8 mouse cellular contexts compared by ENCODE assay signal in the genomic region with DNA sequence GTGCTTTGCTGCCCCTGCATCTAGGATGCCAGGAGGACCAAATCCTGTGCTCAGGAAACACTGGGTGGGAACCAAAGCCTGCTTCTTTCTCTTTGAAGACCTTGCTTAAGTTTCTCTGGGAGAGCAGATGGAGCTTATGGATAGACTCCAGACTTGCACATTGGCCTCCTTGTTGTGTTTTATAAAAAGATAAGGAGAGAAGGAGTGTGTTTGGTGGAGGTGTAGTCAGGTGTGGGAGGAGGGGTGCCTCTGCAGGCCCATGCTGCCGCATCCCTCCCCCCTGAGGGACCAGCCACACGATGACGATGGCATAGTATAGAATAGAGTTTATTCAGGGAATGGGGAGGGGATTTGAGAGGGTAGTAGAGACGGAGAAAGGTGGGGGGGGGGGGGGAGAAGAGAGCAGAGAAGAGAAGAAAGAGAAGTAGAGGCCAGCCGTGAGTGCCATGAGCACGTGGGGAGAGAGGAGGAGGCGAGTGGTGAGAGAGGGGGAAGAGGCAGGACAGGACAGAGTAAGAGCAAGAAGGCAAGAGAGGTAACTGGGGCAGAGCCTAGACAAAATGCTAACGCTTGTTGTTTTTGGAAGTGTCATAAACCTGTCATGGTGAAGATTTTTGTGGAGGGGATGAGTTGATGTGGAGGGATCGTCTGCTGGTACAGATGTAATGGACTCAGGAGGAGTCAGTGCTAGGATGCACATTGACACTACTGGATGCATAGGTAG. TPM values are rescaled to one million over a fixed set of nuclear protein-coding genes. Genes with fewer than 3 reads are reported as not detected.
DNase-seq lines count a peak whose midpoint lies in the region; ATAC-seq and TF ChIP-seq lines count a peak whose summit lies in the region.

No protein-coding gene starts in this region.

- 73% methylated on average over 9 of the region's 9 CpGs for WGBS in heart, embryonic 16.5 days
- WGBS in hindbrain, embryonic 13.5 days, result 88% methylated on average over 9 of the region's 9 CpGs
- WGBS in midbrain, embryonic 13.5 days, result 89% methylated on average over 9 of the region's 9 CpGs

- TF ChIP-seq POLR2A in bone marrow macrophage, adult 2 months (IDR thresholded peaks at IDR 0.05; ENCODE audit: borderline replicate concordance, low read depth, low read length), result no peak

- intact Hi-C loops in heart, postnatal 36 days (cut with DNase I), result loop anchor here (10.0 kb wide), 1 partner anchor 672 kb away; the partner anchor contains the start of gene Rnf39

- ATAC-seq in heart, embryonic 16.5 days (replicated peaks; ENCODE audit: extremely low read depth, insufficient read depth, low FRiP score), result no peak
- ATAC-seq in hindbrain, embryonic 13.5 days (ENCODE audit: low FRiP score), result no peak
- no peak for ATAC-seq in midbrain, embryonic 13.5 days
- no peak for ATAC-seq in megakaryocyte progenitor cell, adult 5-6 weeks (replicated peaks; ENCODE audit: poor library complexity)

- no peaks in the 10 kb centered on the region for H3K27me3 ChIP-seq in heart, embryonic 16.5 days (ENCODE audit: control insufficient read depth, insufficient read depth, low read length)
- H3K27me3 ChIP-seq in hindbrain, embryonic 13.5 days, result no peaks in the 10 kb centered on the region
- no peaks in the 10 kb centered on the region for H3K27me3 ChIP-seq in midbrain, embryonic 13.5 days

- peak overlapping the region; percentile 90 for H3K4me2 ChIP-seq in heart, embryonic 16.5 days (ENCODE audit: low read depth, low read length)
- peak overlapping the region; percentile 95 for H3K4me2 ChIP-seq in hindbrain, embryonic 13.5 days
- H3K4me2 ChIP-seq in midbrain, embryonic 13.5 days (replicated peaks), result peak overlapping the region; percentile 96

- peaks cover 21% of the 10 kb centered on the region for H3K4me1 ChIP-seq in heart, embryonic 16.5 days (ENCODE audit: control insufficient read depth, insufficient read depth, low read length)
- peaks cover 25% of the 10 kb centered on the region for H3K4me1 ChIP-seq in bone marrow macrophage, adult 2 months (ENCODE audit: control insufficient read depth, insufficient read depth, low read length)
- H3K4me1 ChIP-seq in hindbrain, embryonic 13.5 days (replicated peaks), result peaks cover 39% of the 10 kb centered on the region
- peaks cover 40% of the 10 kb centered on the region for H3K4me1 ChIP-seq in midbrain, embryonic 13.5 days (replicated peaks)

- H3K36me3 ChIP-seq in heart, embryonic 16.5 days (ENCODE audit: control insufficient read depth, insufficient read depth), result peaks cover 12% of the 10 kb centered on the region
- peaks cover 33% of the 10 kb centered on the region for H3K36me3 ChIP-seq in hindbrain, embryonic 13.5 days
- H3K36me3 ChIP-seq in midbrain, embryonic 13.5 days, result peaks cover 18% of the 10 kb centered on the region

- peak overlapping the region; percentile 97 for H3K9ac ChIP-seq in heart, embryonic 16.5 days (ENCODE audit: low read length)
- H3K9ac ChIP-seq in hindbrain, embryonic 13.5 days, result peak overlapping the region; percentile 90
- peak overlapping the region; percentile 86 for H3K9ac ChIP-seq in midbrain, embryonic 13.5 days (replicated peaks)

- no peaks in the 10 kb centered on the region for H3K9me3 ChIP-seq in heart, embryonic 16.5 days (replicated peaks; ENCODE audit: control insufficient read depth, low read length)
- no peaks in the 10 kb centered on the region for H3K9me3 ChIP-seq in hindbrain, embryonic 13.5 days
- H3K9me3 ChIP-seq in midbrain, embryonic 13.5 days, result no peaks in the 10 kb centered on the region

- no peak for TF ChIP-seq CTCF in bone marrow macrophage, adult 2 months (IDR thresholded peaks at IDR 0.05; ENCODE audit: low read depth, low read length)

- H3K27ac ChIP-seq in heart, embryonic 16.5 days (ENCODE audit: low read length), result no peak overlapping the region
- H3K27ac ChIP-seq in bone marrow macrophage, adult 2 months (ENCODE audit: insufficient read depth, low read depth, low read length), result no peak overlapping the region
- H3K27ac ChIP-seq in hindbrain, embryonic 13.5 days, result no peak overlapping the region
- no peak overlapping the region for H3K27ac ChIP-seq in midbrain, embryonic 13.5 days

- no peak for DNase-seq in heart, postnatal 36 days
- no peak for DNase-seq in gastrocnemius, postnatal 25 days
- no peak for DNase-seq in urinary bladder, postnatal 14 days (ENCODE audit: low spot score)

- peak overlapping the region; percentile 88 for H3K4me3 ChIP-seq in heart, embryonic 16.5 days (ENCODE audit: low read length)
- H3K4me3 ChIP-seq in bone marrow macrophage, adult 2 months (ENCODE audit: insufficient read depth, low read length), result peak overlapping the region; percentile 77
- H3K4me3 ChIP-seq in hindbrain, embryonic 13.5 days, result peak overlapping the region; percentile 88
- H3K4me3 ChIP-seq in midbrain, embryonic 13.5 days (replicated peaks), result peak overlapping the region; percentile 89

RNA-seq across cellular contexts. Expression of gene Trim39, which starts 0.8 kb away (rescaled TPM):
- 10.4 and 10.7 TPM in 2 replicates for polyA plus RNA-seq in heart, embryonic 16.5 days (2015; fragmentation: Nextera tagmentation; extraction: Ambion mirVana)
- 1 to 10 TPM; 6.5 to 7.6 TPM for total RNA-seq in heart, postnatal 36 days (2021)
- polyA plus RNA-seq in bone marrow macrophage, adult 2 months (2012; ENCODE audit: insufficient read depth, insufficient read length, missing spikeins), result 14.5 and 14.8 TPM in 2 replicates
- polyA plus RNA-seq in hindbrain, embryonic 13.5 days (2015; fragmentation: Nextera tagmentation; extraction: Ambion mirVana), result 28.3 and 29.7 TPM in 2 replicates
- polyA plus RNA-seq in midbrain, embryonic 13.5 days (2015; fragmentation: Nextera tagmentation; extraction: Ambion mirVana), result 29.3 and 31.1 TPM in 2 replicates
- total RNA-seq in gastrocnemius, postnatal 25 days (2021), result 1 to 10 TPM; 5.0 to 5.6 TPM
- total RNA-seq in megakaryocyte progenitor cell, adult 5-6 weeks (2015), result 13.2 and 14.1 TPM in 2 replicates
- total RNA-seq in megakaryocyte progenitor cell, adult 5-6 weeks (2017), result 15.3 and 16.3 TPM in 2 replicates

RNA-seq across cellular contexts. Expression of gene H2-M10.2, which starts 13.5 kb away (rescaled TPM):
- not detected in 2 replicates for polyA plus RNA-seq in heart, embryonic 16.5 days (2015; fragmentation: Nextera tagmentation; extraction: Ambion mirVana)
- total RNA-seq in heart, postnatal 36 days (2021), result not detected
- polyA plus RNA-seq in bone marrow macrophage, adult 2 months (2012; ENCODE audit: insufficient read depth, insufficient read length, missing spikeins), result not detected in 2 replicates
- 0.16 TPM in 1 of 2 replicates, not detected in the other for polyA plus RNA-seq in hindbrain, embryonic 13.5 days (2015; fragmentation: Nextera tagmentation; extraction: Ambion mirVana)
- 0.28 and 0.36 TPM in 2 replicates for polyA plus RNA-seq in midbrain, embryonic 13.5 days (2015; fragmentation: Nextera tagmentation; extraction: Ambion mirVana)
- not detected for total RNA-seq in gastrocnemius, postnatal 25 days (2021)
- not detected in 2 replicates for total RNA-seq in megakaryocyte progenitor cell, adult 5-6 weeks (2015)
- total RNA-seq in megakaryocyte progenitor cell, adult 5-6 weeks (2017), result not detected in 2 replicates

RNA-seq across cellular contexts. Expression of gene Rpp21, which starts 14.9 kb away (rescaled TPM):
- polyA plus RNA-seq in heart, embryonic 16.5 days (2015; fragmentation: Nextera tagmentation; extraction: Ambion mirVana), result 73.2 and 89.1 TPM in 2 replicates
- 10 to 100 TPM; 39.6 to 41.1 TPM for total RNA-seq in heart, postnatal 36 days (2021)
- polyA plus RNA-seq in bone marrow macrophage, adult 2 months (2012; ENCODE audit: insufficient read depth, insufficient read length, missing spikeins), result 69.5 and 84.4 TPM in 2 replicates
- 104 and 122 TPM in 2 replicates for polyA plus RNA-seq in hindbrain, embryonic 13.5 days (2015; fragmentation: Nextera tagmentation; extraction: Ambion mirVana)
- polyA plus RNA-seq in midbrain, embryonic 13.5 days (2015; fragmentation: Nextera tagmentation; extraction: Ambion mirVana), result 111 and 115 TPM in 2 replicates
- total RNA-seq in gastrocnemius, postnatal 25 days (2021), result 10 to 100 TPM; 30.3 to 35.9 TPM
- total RNA-seq in megakaryocyte progenitor cell, adult 5-6 weeks (2015), result 48.6 and 56.3 TPM in 2 replicates
- total RNA-seq in megakaryocyte progenitor cell, adult 5-6 weeks (2017), result 25.9 and 50.6 TPM in 2 replicates

RNA-seq across cellular contexts. Expression of gene H2-M10.1, which starts 53.1 kb away (rescaled TPM):
- polyA plus RNA-seq in heart, embryonic 16.5 days (2015; fragmentation: Nextera tagmentation; extraction: Ambion mirVana), result not detected in 2 replicates
- not detected for total RNA-seq in heart, postnatal 36 days (2021)
- not detected in 2 replicates for polyA plus RNA-seq in bone marrow macrophage, adult 2 months (2012; ENCODE audit: insufficient read depth, insufficient read length, missing spikeins)
- not detected in 2 replicates for polyA plus RNA-seq in hindbrain, embryonic 13.5 days (2015; fragmentation: Nextera tagmentation; extraction: Ambion mirVana)
- not detected in 2 replicates for polyA plus RNA-seq in midbrain, embryonic 13.5 days (2015; fragmentation: Nextera tagmentation; extraction: Ambion mirVana)
- total RNA-seq in gastrocnemius, postnatal 25 days (2021), result not detected
- total RNA-seq in megakaryocyte progenitor cell, adult 5-6 weeks (2015), result not detected in 2 replicates
- not detected in 2 replicates for total RNA-seq in megakaryocyte progenitor cell, adult 5-6 weeks (2017)
